Mouse (Mus musculus): ENCODE measurements at regions not wholly inside any gene's neighbourhood (a gene's known extent, or its start where the extent isn't known, plus 50 kb on each side); places are given as distances from the start of the nearest gene placed in this dataset.
"Not testable (repeated sequence)": the region's sequence is repeated elsewhere in the genome, so short reads cannot be mapped to it uniquely, and the experiment has no call there.

DNA sequence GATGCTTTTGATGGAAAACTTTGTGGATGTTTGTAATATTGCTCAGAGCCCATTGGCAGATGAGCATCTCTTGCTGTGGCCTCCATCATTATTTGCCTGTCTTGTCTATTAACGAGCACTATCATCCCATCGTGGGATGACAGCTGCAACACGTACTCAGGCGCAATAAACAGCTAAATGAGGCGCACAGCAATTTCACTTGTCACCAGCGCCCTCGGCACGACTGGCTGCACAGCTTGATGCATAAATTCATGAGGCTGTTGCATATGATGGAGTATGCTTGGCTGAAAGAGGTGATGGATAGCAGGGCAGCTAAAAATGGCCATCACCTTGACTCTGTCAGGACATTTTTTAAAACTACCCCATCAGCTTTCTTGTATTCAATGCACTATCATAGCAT is 853.1 kb upstream of the Pou3f2 start:
- peak; percentile 77 for DNase-seq (ENCODE audit: low spot score)

DNA sequence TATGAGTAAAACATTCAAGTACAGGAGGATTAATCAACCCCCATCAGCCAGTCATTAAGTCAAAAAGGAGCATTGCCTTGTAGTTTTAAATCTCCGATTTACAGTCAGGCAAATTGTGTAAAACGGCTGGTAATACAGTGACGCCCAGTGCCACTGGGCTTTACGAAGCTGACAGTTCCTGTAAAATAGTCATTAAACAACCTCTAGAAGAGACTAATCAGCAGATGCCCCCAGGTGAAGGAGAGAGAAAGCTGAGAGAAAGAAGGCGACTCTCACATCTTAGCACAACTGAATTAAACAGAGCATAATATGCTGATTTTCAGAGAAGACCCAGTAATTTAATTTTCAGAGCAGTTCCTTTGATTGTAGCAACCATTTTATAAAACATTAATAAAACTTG is 850.3 kb upstream of the Pou3f2 start:
- no peak for DNase-seq (ENCODE audit: low spot score)

DNA sequence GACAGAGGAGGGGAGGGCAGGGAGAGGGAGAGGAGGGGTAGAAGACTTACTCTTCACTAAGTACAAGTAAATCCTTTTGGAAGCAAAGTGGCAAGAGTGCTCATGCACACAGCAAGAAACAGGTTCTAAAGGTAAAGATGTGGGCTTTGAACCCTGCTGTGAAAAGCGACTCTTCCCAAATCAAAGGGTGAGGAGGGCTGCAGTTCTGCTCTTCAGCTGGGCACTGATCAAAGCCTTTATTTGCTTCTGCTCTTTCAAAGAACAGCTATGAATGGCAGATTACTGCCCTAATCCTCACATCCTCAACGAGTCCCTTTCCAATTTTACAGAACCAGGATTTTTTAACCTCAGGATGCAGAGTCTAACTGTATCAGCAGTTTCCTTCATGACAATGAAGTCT is 812.5 kb upstream of the Pou3f2 start:
- no peak for DNase-seq (ENCODE audit: low spot score)

DNA sequence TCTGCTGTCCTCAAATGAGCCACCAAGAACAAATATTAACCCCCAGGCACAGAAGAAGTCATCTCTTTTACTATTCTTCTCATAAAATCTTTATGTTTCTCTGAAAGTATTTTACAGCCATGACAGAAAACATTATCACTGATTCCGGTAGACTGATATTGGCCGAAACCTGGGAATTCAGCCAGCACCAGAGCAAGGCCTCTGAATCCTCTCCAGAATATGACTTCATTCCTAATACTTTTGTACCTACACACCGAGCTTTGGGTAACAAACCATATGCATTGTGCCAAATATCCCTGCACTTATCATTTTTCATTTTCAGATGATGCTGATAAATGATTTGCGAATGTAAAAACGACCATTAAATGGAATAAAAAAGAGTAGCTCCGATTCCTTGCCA is 791.9 kb upstream of the Pou3f2 start:
- no peak for DNase-seq (ENCODE audit: low spot score)

DNA sequence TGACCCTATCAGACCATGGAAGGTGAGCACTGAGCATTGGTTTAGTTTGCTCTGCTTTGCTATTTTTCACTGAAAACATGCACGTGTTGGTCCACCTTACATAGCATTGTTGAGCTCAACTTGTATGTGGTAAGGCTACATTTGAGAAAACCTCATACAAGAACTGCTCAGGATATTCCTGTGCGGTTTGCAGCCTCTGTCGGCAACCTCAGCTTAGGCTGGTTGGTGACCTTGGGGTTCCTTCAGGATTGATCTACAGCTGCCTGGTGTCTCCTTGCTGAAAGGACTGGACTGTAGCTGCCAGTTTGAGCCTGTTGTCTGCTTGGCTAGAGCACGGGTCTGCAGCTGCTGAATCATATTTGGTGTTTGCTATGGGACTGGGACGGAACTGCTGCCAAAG is 787.0 kb upstream of the Pou3f2 start:
- DNase-seq (ENCODE audit: low spot score) = no peak

DNA sequence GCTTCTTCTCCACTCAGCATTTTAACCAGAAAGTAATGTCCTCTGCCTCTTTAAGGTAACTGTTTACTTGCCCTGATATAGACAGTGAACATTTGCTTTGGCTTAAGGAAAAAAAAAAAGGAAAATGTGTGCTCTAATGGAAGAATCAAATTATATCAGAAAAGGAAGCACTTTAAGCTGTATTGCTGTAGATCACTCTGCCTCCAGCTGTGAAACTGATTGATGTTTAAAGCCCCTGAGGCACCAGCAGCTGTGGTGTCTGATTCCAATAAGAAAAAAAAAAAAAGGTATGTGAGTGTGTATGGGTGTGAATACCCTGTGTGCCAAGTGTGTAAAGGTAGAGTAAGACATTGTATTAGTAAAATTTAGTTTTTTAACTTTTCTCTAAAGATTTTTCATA is 783.8 kb upstream of the Pou3f2 start:
- DNase-seq (ENCODE audit: low spot score) = peak; percentile 27

DNA sequence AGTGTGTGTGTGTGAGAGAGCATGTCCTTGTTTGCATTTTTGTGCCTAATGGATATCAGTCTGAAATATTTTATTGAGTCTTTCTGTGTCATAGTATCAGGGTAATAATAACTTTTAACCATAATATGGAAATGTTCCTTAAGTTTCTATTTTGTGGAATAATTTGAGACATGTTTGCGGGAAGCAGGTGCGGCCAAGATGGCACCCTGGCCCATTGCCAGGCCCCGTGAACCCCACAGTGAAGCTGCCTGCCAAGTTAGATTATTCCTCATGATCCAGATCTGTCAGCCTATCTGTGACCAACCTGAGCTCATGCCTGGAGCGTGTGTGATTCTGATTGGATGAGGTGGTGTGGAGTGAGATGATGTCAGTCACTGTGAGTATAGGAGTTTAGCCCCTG is 772.2 kb upstream of the Pou3f2 start:
- no peak for DNase-seq (ENCODE audit: low spot score)

DNA sequence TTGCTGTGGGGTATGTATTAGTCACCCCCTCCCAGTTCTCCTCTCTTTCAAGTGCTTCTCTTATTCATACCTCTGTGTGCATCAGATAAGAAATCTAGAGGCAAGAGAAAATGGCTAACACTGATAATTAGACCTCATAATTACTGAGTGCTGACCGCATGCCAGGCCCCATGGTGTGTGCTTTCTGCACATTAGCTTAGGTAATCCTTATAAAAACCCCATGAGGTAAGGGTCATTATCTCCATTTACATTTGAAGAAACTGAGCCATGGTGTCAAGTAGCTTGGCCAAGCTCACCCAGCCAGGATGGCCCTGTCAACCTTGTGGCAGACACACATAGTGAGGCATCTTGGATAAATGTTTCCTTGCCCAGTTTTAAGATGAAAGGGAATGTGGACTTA is 746.8 kb upstream of the Pou3f2 start:
- DNase-seq (ENCODE audit: low spot score) = no peak

DNA sequence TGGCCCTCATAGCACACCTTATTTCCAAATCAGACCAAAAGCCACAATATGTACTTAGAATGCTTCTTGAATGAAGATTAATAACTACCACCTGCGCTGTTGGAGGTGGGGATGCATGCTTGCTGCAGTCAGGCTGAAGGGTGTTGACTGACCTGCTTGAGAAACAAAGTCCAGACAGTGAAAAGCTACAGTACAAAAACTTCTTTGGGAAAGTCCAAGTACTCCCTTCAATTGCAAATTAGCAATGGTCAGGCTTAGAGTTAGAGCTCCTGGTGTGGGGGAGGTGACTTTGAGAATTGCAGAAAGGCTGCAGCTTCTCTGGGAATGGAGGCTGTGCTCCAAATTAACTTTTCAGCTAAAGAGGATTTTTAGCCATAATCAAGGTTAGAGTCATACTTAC is 706.6 kb upstream of the Pou3f2 start:
- not testable (repeated sequence) for DNase-seq (ENCODE audit: low spot score)

DNA sequence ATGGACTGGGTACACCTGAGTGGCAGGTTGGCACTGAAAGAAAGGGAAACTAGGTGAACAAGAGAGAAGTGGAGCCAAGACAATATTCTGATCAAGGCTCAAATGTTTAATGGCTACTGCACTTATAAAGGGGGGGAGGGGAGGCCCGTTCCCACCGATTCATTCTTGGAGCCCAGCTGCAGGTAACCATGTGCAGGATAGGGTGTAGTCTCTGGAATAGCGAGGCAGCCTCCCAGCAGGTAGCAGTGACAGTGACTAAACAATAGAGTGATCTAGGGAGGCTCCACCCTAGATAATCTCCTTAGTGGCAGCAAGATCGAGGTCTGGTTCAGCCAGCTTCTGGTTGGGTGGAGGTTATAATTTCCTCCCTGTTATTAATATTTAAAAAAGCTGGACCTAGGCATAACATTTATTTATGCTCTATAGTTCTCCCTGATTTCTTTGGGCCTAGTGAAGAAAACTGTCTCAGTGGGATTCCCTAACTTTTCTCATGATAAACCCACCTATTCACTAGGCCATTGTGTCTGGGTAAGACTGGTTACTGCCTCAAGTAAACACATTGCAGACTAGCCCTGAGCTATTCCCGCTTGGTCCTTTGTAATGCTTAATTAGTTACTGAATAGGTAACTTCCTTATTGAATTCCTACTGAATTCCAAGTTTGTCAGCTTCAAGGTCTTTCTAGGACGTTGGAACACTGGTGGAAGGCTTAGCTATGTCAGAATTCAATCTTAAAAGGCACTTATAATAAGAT is 705.4 kb upstream of the Pou3f2 start:
- no peak for DNase-seq (ENCODE audit: low spot score)

DNA sequence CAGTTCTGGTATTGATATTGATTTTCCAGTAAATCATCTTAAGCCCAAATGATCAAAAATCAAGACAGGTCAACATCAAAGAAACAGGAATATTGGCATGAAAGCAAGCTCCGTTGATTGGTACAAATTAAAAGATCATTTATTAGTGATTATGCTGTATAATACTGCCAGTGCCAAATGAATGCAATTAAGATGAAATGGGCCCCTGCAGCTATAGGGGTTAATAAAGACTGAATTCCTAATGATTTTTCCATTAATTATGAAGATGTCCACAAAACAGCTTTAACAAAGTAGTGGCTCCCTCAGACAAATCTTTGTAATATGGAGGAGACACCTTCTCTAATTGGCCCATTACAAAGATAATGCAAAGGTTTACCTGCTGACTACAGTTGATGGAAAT is 685.6 kb upstream of the Pou3f2 start:
- no peak for DNase-seq (ENCODE audit: low spot score)

DNA sequence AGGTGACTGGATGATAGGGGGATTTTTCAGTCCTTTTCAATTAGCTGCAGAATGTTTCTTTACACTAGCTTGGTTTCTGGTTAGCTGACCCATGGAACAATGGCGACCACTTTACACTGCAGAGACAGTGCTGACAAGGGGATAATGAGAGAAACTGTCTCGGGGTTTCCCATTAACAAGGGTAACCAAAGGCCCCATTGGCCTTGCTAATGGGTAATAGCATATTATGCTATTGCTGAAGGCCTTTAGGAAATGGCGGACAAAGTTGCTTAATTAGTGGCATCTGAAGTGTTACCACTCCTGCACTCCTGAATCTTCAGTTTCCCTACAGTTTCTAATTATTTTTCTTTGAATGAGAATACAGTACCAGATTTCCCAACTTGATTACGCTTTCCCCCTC is 685.2 kb upstream of the Pou3f2 start:
- DNase-seq (ENCODE audit: low spot score) = peak; percentile 72

DNA sequence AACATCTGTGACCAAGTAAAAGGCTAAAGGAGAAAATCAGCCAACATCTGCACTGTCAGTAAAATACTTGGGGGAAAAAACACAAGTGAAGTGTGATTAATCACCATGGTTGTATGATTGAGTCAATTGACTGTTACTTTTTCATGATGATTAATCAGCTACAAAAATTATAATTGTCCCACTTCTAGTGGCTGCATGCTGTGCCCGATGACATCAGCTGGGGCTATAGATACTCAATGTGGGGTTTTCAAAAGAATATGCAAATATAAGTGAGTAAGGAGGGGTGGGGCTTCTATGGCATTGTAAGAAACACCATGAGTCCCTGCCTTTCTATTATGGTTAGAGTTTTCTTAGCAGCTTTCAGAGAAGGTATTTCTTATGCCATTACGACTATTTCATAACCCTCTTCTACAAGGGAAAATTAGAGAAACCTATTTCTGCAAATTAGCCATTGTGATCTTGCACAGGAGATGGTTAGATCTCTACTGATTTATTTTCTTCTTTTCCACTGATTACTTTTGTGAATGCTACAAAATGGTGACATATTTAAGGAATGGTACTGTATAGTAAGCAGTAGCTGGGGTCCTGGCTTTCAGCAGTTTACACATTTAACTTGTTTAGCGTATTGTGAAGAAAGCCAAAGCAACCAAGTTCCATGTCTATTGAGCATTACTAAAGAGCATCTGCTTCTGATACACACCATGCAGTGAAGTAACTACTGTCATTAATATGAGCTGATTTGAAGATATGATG is 660.1 kb upstream of the Pou3f2 start:
- DNase-seq (ENCODE audit: low spot score) = peak; percentile 16

DNA sequence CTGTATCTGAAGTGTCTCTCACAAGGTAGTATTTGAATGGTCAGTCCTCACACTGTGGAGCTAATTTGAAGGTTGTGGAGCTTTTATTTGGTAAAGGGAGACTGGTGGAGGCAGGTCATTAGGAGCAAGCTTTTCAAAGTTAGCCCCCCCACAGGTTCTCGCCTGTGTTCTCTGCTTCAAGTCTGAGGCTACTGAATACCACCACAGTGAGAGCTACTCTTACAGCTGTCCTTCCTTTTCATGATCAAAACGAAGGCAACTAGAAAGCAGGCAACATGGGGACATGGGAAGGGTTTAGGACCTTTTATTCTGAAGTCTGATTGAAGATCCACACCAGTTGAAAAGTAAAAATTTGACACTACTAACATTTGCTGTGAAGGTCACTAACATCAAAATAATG is 645.2 kb upstream of the Pou3f2 start:
- no peak for DNase-seq (ENCODE audit: low spot score)

DNA sequence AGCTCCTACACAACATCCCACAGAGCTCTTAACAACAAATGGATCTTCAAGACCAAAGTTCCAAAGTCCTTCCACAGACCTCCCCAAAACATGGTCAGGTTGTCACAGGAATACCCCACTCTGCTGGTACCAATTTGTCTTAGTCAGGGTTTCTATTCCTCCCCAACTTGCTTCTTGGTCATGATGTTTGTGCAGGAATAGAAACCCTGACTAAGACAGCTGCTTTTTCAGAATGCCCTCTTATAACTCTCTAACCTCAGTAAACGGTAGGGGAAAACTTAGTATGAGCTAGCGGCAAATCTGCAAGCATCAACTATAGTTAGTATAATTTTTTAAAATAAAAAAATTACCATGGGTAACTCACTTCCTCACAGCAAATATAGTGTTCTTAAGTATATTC is 613.3 kb upstream of the Pou3f2 start:
- not testable (repeated sequence) for DNase-seq (ENCODE audit: low spot score)

DNA sequence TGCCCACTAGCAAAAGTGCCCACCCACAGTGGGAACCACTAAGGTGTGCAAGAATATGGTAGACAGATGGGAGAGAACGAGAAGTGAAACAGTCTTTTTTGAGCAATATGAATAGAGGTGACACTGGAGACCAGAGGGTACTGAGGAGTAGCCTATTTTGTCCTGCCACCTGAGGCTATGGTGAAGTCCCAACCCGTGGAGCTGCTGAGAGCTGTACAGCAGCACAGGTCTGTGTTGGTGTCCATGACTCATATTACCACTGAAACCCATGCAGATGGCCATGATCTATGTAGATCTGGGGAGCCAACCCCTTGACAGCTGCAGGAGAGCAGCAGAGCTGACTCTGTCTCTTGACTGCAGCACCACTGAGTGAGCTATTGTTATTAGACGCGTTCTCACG is 591.4 kb upstream of the Pou3f2 start:
- DNase-seq (ENCODE audit: low spot score) = no peak

DNA sequence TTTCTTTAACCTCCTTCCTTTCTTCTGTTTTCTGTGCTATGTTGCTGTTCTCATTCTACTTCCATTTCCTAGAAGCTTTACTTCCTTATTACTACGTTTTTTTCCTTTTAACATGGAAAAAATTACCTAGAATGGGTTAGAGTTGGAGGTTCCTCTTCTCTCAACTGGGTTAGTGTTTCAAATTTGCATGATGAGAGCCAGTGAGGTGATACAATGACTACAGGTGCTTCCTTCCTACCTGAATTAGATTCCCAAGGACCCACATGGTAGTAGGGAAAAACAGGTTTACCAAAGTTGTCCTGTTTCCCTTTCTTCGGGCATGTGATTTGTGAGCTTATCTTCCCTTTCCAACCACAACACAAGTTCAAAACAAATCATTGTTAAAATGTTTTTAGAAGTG is 589.4 kb upstream of the Pou3f2 start:
- DNase-seq (ENCODE audit: low spot score) = no peak

DNA sequence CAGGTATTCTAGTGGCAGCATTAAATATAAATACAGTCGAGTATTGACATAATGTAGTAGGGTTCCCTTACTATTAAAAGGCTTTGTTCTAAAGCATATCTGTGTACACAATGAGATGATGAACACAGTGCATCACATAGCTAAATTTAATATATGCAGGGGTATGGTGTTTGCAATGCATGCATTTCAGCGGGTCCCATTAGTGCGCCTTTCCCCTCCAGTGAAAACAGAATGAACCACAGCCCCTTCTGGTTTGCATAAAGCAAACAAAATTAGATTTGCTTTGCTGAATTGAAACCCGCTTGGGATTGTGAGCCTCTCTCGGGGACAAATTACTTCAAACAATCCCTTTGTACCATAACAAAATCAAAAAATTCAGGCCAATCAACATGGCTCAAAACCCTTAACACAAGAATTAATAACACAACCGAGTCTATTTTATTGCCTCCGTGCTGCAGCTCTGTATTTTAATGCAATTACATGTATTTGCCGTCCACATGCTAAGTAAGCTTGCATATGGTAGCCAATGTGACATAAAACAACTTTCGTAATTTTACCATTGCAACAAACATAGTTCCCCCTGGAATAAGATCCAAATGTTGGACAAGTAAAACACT is 562.6 kb upstream of the Pou3f2 start:
- no peak for DNase-seq (ENCODE audit: low spot score)

DNA sequence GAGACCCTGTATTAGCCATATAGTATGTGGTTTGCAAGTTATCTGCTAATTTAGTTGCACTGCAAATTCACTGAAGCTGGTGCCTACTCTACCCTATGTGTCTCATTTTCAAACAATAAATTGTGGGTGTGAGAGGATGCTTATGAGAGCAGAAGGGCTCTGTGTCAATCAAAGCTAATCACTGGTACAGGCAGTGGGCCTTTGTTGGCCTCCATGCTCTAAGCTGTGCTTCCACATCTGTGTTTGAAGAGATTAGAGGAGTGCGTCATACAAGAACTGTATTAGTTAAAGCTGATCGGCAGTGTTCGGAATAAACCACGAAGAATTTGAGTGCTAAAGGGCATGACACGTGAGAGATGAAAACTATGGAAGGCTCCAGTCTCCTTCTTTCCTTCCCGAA is 549.6 kb upstream of the Pou3f2 start:
- DNase-seq (ENCODE audit: low spot score) = no peak

DNA sequence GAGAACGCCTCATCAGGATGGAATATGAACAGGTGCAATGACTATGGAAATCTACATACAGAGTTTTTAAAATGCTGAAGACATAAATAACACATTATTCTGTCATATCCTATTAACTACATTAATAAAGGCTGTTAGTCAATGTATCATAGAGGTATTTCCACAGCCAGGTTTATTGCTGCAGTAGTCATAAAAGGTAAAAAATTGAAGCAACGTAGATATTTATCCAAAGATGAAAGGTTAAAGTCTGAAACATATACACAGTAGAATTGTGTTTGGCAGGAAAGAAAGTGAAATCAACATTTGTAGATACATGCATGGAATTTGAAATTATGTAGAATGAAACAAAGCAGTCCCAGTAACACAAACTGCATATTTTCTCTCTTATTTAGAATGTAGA is 543.1 kb upstream of the Pou3f2 start:
- DNase-seq (ENCODE audit: low spot score) = no peak

DNA sequence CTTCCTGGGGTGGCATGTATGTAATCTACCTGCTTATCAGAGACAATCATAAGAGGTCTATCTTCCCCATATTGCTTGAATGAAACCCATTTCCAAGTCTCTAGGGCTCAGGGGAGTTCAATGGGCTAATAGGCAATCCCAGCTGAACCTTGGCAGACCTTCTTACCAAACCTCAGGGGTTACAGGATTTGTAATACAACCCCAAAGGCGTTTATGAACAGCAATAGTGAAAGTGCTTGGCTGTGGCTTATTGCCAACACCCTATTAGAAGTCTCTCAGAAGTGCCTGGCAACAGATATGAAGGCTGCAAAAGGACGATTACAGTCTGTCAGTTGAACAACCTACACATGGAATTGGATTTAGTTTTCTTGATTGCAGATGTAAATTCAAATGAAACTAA is 534.0 kb upstream of the Pou3f2 start:
- no peak for DNase-seq (ENCODE audit: low spot score)

DNA sequence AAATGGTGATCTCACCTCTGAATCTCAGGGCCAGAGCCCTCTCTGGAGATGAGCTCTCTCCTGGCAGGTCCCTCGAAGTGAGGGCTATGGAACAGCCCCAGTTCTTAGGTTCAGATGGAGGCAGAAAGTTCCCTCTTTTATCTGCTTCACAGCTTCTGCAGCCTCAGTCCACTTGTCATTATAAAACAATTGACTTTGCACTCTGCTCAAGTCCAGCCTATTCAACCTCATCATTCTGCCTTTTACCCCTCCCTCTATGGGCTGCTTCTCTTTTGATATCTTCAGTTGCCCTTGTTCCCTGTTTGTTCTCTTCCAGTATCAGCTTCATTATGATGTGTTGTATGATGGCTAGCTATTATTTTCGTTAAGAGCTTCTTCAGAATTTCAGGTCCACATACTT is 522.2 kb upstream of the Pou3f2 start:
- DNase-seq (ENCODE audit: low spot score) = no peak

DNA sequence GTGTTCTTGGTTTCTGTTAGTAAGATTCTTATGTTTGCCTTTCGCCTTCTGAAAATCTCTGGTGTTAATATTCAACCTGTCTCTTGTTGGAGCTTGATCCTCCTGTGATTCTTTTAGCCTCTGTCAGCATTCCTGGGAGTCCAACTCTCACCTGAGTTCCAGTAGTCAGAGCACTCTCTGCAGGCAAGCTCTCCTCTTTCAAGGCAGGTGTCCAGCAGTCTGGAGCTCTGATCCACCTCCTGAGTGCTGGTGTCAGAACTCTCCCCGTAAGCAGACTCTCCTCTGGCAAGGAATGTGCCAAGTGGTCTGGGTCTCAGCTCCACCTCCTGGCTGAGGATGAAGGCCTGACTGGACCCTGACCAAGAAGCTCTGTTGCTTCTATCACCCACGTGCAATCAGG is 521.0 kb upstream of the Pou3f2 start:
- not testable (repeated sequence) for DNase-seq (ENCODE audit: low spot score)
